Mouse (Mus musculus): ENCODE results near the gene Utf1. TPM values are rescaled to one million over a fixed set of nuclear protein-coding genes. Genes with fewer than 3 reads are reported as not detected.

The Utf1 gene
- polyA plus RNA-seq (2016; fragmentation: Nextera tagmentation; extraction: Ambion mirVana), result not detected in 2 replicates

GRCm38 (mm10) chr7:139943674-139944281 is at the start of gene Utf1:
TSS of gene Utf1 (plus strand) at chr7:139943789.
- ATAC-seq (ENCODE audit: insufficient number of reproducible peaks, low FRiP score), result peak; percentile 51; the same call in 1 of the 2 replicates
- Histone ChIP-seq H3K4me3 (peak within 1 kb of the TSS; percentile 41), H3K9me3 (replicated peaks) (no peaks in the 10 kb centered on the region), H3K27me3 (replicated peaks) (peaks cover 97% of the 10 kb centered on the region), H3K9ac (peak within 1 kb of the TSS; percentile 30; the same call in 1 of the 2 replicates), H3K36me3 (no peaks in the 10 kb centered on the region), H3K4me2 (peak within 1 kb of the TSS; percentile 65), H3K27ac (ENCODE audit: poor library complexity, severe bottlenecking) (no peak within 1 kb of the TSS), H3K4me1 (replicated peaks) (peaks cover 12% of the 10 kb centered on the region)
- WGBS, result under 1% methylated on average over 59 of the region's 59 CpGs

GRCm38 (mm10) chr7:139894655-139895557 is 48.7 kb upstream of the Utf1 start, which contains the start of gene Kndc1:
TSS of gene Kndc1 (plus strand) at chr7:139894696.
- Histone ChIP-seq H3K4me3 (peak within 1 kb of the TSS; percentile 54), H3K36me3 (no peaks in the 10 kb centered on the region), H3K27me3 (replicated peaks) (peaks cover 85% of the 10 kb centered on the region), H3K9me3 (replicated peaks) (no peaks in the 10 kb centered on the region), H3K4me2 (peak within 1 kb of the TSS; percentile 95), H3K9ac (peak within 1 kb of the TSS; percentile 37), H3K4me1 (replicated peaks) (peaks cover 18% of the 10 kb centered on the region), H3K27ac (ENCODE audit: poor library complexity, severe bottlenecking) (no peak within 1 kb of the TSS)
- peak; percentile 37; the same call in 1 of the 2 replicates for ATAC-seq (ENCODE audit: insufficient number of reproducible peaks, low FRiP score)
- WGBS, result under 1% methylated on average over 50 of the region's 50 CpGs

GRCm38 (mm10) chr7:139896271-139896670 is 47.3 kb upstream of the Utf1 start:
- WGBS, result 75% methylated on average over 7 of the region's 7 CpGs
- H3K27ac ChIP-seq (ENCODE audit: poor library complexity, severe bottlenecking), result no peak overlapping the region
- H3K4me2 ChIP-seq, result no peak overlapping the region
- peaks cover 18% of the 10 kb centered on the region for H3K4me1 ChIP-seq (replicated peaks)
- no peak overlapping the region for H3K9ac ChIP-seq
- ATAC-seq (ENCODE audit: insufficient number of reproducible peaks, low FRiP score), result no peak
- H3K36me3 ChIP-seq, result no peaks in the 10 kb centered on the region
- no peak overlapping the region for H3K4me3 ChIP-seq
- H3K27me3 ChIP-seq (replicated peaks), result peaks cover 85% of the 10 kb centered on the region
- H3K9me3 ChIP-seq (replicated peaks), result no peaks in the 10 kb centered on the region

GRCm38 (mm10) chr7:139896796-139897195 is 46.8 kb upstream of the Utf1 start:
- Histone ChIP-seq H3K4me1 (replicated peaks) (peaks cover 17% of the 10 kb centered on the region), H3K27ac (ENCODE audit: poor library complexity, severe bottlenecking) (no peak overlapping the region), H3K9me3 (replicated peaks) (no peaks in the 10 kb centered on the region), H3K36me3 (no peaks in the 10 kb centered on the region), H3K27me3 (replicated peaks) (peaks cover 86% of the 10 kb centered on the region), H3K4me3 (no peak overlapping the region), H3K4me2 (no peak overlapping the region), H3K9ac (no peak overlapping the region)
- WGBS, result 71% methylated on average over 7 of the region's 7 CpGs
- ATAC-seq (ENCODE audit: insufficient number of reproducible peaks, low FRiP score), result no peak

GRCm38 (mm10) chr7:139898606-139899005 is 45.0 kb upstream of the Utf1 start:
- ATAC-seq (ENCODE audit: insufficient number of reproducible peaks, low FRiP score), result no peak
- Histone ChIP-seq H3K4me1 (replicated peaks) (peaks cover 8% of the 10 kb centered on the region; the same call in 1 of the 2 replicates), H3K4me3 (no peak overlapping the region), H3K27ac (ENCODE audit: poor library complexity, severe bottlenecking) (no peak overlapping the region), H3K36me3 (no peaks in the 10 kb centered on the region), H3K9ac (no peak overlapping the region), H3K4me2 (no peak overlapping the region), H3K9me3 (replicated peaks) (no peaks in the 10 kb centered on the region), H3K27me3 (replicated peaks) (peaks cover 86% of the 10 kb centered on the region)
- WGBS, result 66% methylated on average over 2 of the region's 2 CpGs

GRCm38 (mm10) chr7:139899505-139899904 is 44.1 kb upstream of the Utf1 start:
- no peak overlapping the region for H3K27ac ChIP-seq (ENCODE audit: poor library complexity, severe bottlenecking)
- 60% methylated on average over 7 of the region's 7 CpGs for WGBS
- H3K4me2 ChIP-seq, result no peak overlapping the region
- peaks cover 7% of the 10 kb centered on the region; the same call in 1 of the 2 replicates for H3K4me1 ChIP-seq (replicated peaks)
- H3K9ac ChIP-seq, result no peak overlapping the region
- H3K36me3 ChIP-seq, result no peaks in the 10 kb centered on the region
- no peak for ATAC-seq (ENCODE audit: insufficient number of reproducible peaks, low FRiP score)
- H3K4me3 ChIP-seq, result no peak overlapping the region
- H3K27me3 ChIP-seq (replicated peaks), result peaks cover 79% of the 10 kb centered on the region
- no peaks in the 10 kb centered on the region for H3K9me3 ChIP-seq (replicated peaks)

- Histone ChIP-seq H3K27me3 (replicated peaks) (peaks cover 69% of the 10 kb centered on the region), H3K4me1 (replicated peaks) (no peaks in the 10 kb centered on the region), H3K4me3 (no peak overlapping the region), H3K27ac (ENCODE audit: poor library complexity, severe bottlenecking) (no peak overlapping the region), H3K9me3 (replicated peaks) (no peaks in the 10 kb centered on the region), H3K36me3 (no peaks in the 10 kb centered on the region), H3K4me2 (no peak overlapping the region), H3K9ac (no peak overlapping the region)
- no peak for ATAC-seq (ENCODE audit: insufficient number of reproducible peaks, low FRiP score)
- WGBS, result 84% methylated on average over 7 of the region's 7 CpGs
These were observed 43.1 kb upstream of the Utf1 start for GRCm38 (mm10) chr7:139900456-139900855.

- Histone ChIP-seq H3K4me2 (no peak overlapping the region), H3K4me3 (no peak overlapping the region), H3K4me1 (replicated peaks) (no peaks in the 10 kb centered on the region), H3K27ac (ENCODE audit: poor library complexity, severe bottlenecking) (no peak overlapping the region), H3K36me3 (no peaks in the 10 kb centered on the region), H3K27me3 (replicated peaks) (peaks cover 65% of the 10 kb centered on the region), H3K9me3 (replicated peaks) (no peaks in the 10 kb centered on the region), H3K9ac (no peak overlapping the region)
- WGBS, result 76% methylated on average over 6 of the region's 6 CpGs
- no peak for ATAC-seq (ENCODE audit: insufficient number of reproducible peaks, low FRiP score)
These were observed 42.7 kb upstream of the Utf1 start for GRCm38 (mm10) chr7:139900896-139901295.

GRCm38 (mm10) chr7:139901981-139902380 is 41.6 kb upstream of the Utf1 start:
- H3K9me3 ChIP-seq (replicated peaks), result no peaks in the 10 kb centered on the region
- H3K27ac ChIP-seq (ENCODE audit: poor library complexity, severe bottlenecking), result no peak overlapping the region
- H3K4me2 ChIP-seq, result no peak overlapping the region
- ATAC-seq (ENCODE audit: insufficient number of reproducible peaks, low FRiP score), result no peak
- H3K4me1 ChIP-seq (replicated peaks), result 0 out of 2 replicates have a peak, but pooled peaks cover 6% of the 10 kb centered on the region
- no peaks in the 10 kb centered on the region for H3K36me3 ChIP-seq
- 40% methylated on average over 1 of the region's 1 CpGs for WGBS
- no peak overlapping the region for H3K4me3 ChIP-seq
- no peak overlapping the region for H3K9ac ChIP-seq
- peaks cover 54% of the 10 kb centered on the region for H3K27me3 ChIP-seq (replicated peaks)

GRCm38 (mm10) chr7:139905261-139905660 is 38.3 kb upstream of the Utf1 start:
- 29% methylated on average over 6 of the region's 6 CpGs for WGBS
- ATAC-seq (ENCODE audit: insufficient number of reproducible peaks, low FRiP score), result no peak
- H3K9ac ChIP-seq, result no peak overlapping the region
- H3K9me3 ChIP-seq (replicated peaks), result no peaks in the 10 kb centered on the region
- peaks cover 15% of the 10 kb centered on the region for H3K4me1 ChIP-seq (replicated peaks)
- no peaks in the 10 kb centered on the region for H3K36me3 ChIP-seq
- H3K4me2 ChIP-seq, result peak overlapping the region; percentile 31; the same call in 1 of the 2 replicates
- no peak overlapping the region for H3K27ac ChIP-seq (ENCODE audit: poor library complexity, severe bottlenecking)
- H3K4me3 ChIP-seq, result no peak overlapping the region
- peaks cover 33% of the 10 kb centered on the region for H3K27me3 ChIP-seq (replicated peaks)

GRCm38 (mm10) chr7:139905661-139906060 is 37.9 kb upstream of the Utf1 start:
- Histone ChIP-seq H3K36me3 (no peaks in the 10 kb centered on the region), H3K9me3 (replicated peaks) (no peaks in the 10 kb centered on the region), H3K4me2 (peak overlapping the region; percentile 31; the same call in 1 of the 2 replicates), H3K27ac (ENCODE audit: poor library complexity, severe bottlenecking) (no peak overlapping the region), H3K4me1 (replicated peaks) (peaks cover 16% of the 10 kb centered on the region), H3K9ac (no peak overlapping the region), H3K27me3 (replicated peaks) (peaks cover 29% of the 10 kb centered on the region), H3K4me3 (no peak overlapping the region)
- WGBS, result 5% methylated on average over 6 of the region's 6 CpGs
- no peak for ATAC-seq (ENCODE audit: insufficient number of reproducible peaks, low FRiP score)

Data from heart, embryonic 12.5 days (tissue).